Mouse (Mus musculus): ENCODE measurements around the gene Tns3.

GRCm38 (mm10) chr11:8544355-8544754 lies 120.0 kb downstream of the Tns3 start:
- no peak for TF ChIP-seq CTCF (IDR thresholded peaks at IDR 0.05; ENCODE audit: borderline replicate concordance, control insufficient read depth, extremely low read depth, insufficient read depth, low read length, poor library complexity)
- TF ChIP-seq POLR2A (IDR thresholded peaks at IDR 0.05; ENCODE audit: control insufficient read depth, extremely low read depth, insufficient read depth, low read length, poor library complexity), result no peak

Data from thymus, adult 2 months (tissue).